Mouse (Mus musculus): ENCODE data around the gene Stk39. TPM values are rescaled to one million over a fixed set of nuclear protein-coding genes. Genes with fewer than 3 reads are reported as not detected.

Gene Stk39
- total RNA-seq, 2 experiments from 2014 or later, result 71.8 to 75.3 TPM

DNA sequence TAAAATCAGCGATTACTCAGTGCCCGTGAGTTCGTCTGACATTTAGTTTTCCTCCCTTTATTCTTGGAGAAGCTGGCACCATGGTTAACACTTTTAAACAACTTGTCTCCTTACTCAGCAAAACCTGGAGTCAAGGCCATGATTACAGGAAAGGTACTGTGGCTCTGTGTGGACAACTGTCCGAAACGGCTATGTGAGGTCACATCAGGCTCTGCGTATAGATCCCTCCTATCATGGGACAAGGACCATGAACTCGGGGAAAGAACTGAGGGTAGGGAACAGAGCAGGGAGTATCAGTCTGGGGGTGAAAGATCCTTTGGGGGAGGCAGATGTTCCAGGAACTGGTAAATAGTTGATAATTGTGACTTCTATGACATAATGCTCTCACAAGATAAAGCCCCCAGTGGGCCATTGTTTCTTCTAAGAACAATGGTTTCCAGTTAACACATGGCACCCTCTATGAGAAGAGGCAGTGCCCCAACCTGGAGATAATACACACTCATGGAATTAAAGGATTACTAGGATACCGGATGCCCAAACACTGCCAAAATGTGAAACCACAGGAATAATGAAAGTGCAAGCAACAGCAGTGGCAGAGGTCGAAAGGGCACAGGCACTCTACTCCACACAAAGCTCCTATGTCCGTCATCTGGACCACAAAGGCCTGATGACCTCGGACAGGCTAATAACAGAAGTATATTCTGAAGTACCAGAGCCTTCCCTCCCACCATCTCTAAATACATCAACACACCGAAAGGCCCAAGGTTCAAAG lies 64.7 kb downstream of the Stk39 start:
- H3K27ac ChIP-seq, result peak overlapping the region; percentile 62; the same call in 1 of the 2 replicates
- no peak overlapping the region for H3K4me3 ChIP-seq
- TF ChIP-seq CTCF (conservative IDR thresholded peaks at IDR 0.05), result no peak
- no peak for DNase-seq (ENCODE audit: low spot score in 2 of 2)

DNA sequence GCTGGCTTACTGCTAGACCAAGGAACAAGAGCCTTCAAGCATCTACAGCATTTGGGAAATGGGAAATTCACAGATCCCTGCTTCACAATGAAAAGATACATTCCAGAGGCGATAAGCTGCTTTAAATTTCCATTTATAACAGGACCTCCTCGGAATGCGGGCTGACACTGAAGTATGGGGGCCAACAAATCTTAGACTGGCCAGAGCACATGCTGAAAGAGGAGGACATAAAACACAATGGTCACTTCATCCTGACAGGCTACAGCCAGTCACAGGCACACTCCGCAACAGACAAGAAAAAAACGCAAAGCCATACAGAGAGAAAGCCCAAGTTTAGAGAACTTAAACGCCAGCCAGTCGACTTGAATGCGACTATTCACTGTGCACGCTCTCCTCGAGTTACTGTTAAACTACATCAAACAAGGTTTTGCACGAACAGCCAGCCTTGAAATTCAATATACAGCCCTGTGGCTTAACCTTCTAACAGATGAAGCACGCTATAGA lies 65.4 kb downstream of the Stk39 start:
- peak overlapping the region; percentile 62; the same call in 1 of the 2 replicates for H3K27ac ChIP-seq
- no peak overlapping the region for H3K4me3 ChIP-seq
- no peak for DNase-seq (ENCODE audit: low spot score in 2 of 2)
- TF ChIP-seq CTCF (conservative IDR thresholded peaks at IDR 0.05), result no peak

DNA sequence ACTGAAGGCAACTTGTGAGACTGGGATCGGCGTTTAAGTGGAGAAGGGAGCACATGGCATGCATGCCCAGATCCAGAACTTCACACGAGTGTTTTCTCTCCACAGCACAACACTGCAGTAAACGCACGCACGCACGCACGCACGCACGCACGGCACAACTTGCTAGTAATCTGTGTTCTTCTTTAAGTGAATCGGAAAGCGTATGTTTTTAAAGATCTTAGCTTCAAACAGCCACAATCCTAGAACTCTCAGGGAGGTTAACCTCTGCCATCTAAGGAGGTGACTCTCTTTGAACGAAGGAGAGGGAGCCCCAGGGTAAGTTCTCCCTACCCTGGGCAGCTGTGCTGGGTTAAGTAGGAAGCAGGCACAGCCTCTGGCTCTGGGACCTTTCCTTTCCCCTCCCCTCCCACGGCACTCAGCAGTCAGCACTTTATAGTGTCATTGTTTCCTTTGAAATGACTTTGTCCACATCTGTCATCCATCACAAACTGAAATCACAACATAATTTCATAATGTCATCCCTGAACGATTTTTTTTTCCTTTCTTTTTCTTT lies 66.8 kb downstream of the Stk39 start:
- H3K27ac ChIP-seq, result peak overlapping the region; percentile 36; the same call in 1 of the 2 replicates
- no peak overlapping the region for H3K4me3 ChIP-seq
- DNase-seq (ENCODE audit: low spot score in 2 of 2), result no peak
- TF ChIP-seq CTCF (conservative IDR thresholded peaks at IDR 0.05), result no peak

DNA sequence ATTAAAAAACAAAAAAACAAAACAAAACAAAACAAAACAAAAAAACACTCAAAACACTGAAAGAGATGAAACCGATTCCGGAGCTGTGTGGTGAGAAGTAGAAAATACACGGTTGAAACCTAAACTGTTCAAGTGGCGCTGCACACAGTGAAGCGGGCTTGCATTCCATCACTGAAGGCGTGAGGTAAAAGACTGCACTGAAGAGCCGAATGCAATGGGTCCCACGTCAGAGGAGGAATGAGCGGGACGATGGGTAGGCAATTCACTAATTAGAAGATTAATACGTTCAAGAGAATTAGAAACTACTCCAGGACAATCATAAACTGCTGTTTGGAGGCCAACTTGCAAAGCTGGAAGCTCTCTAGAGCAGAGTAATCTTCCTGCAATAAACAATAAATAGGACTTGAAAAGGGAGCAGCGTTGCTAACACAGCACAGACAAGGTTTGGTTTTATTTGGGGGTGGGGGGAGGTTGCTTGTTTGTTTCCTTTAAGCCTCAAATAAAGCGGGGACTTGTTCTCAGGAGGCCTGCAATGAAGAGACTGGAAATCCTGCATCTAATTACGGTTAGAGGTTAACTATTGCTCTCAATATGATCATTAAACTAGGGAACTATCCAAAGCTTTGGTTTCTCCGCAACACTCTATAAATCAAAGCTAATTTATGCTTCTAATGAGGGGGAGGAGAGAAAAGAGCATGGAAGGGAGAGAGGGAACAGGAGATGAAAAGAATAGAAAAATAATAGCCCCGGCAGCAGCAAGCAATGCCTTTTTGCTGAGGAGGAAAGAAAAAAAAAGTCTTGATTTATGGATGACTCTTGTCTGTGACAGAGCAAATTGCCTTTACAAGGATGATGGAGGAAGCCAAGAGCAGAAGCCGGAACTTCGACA lies 67.5 kb downstream of the Stk39 start:
- no peak for TF ChIP-seq CTCF (conservative IDR thresholded peaks at IDR 0.05)
- H3K27ac ChIP-seq, result peak overlapping the region; percentile 36; the same call in 1 of the 2 replicates
- peak overlapping the region; percentile 10; the same call in 1 of the 2 replicates for H3K4me3 ChIP-seq
- no peak for DNase-seq (ENCODE audit: low spot score in 2 of 2)

DNA sequence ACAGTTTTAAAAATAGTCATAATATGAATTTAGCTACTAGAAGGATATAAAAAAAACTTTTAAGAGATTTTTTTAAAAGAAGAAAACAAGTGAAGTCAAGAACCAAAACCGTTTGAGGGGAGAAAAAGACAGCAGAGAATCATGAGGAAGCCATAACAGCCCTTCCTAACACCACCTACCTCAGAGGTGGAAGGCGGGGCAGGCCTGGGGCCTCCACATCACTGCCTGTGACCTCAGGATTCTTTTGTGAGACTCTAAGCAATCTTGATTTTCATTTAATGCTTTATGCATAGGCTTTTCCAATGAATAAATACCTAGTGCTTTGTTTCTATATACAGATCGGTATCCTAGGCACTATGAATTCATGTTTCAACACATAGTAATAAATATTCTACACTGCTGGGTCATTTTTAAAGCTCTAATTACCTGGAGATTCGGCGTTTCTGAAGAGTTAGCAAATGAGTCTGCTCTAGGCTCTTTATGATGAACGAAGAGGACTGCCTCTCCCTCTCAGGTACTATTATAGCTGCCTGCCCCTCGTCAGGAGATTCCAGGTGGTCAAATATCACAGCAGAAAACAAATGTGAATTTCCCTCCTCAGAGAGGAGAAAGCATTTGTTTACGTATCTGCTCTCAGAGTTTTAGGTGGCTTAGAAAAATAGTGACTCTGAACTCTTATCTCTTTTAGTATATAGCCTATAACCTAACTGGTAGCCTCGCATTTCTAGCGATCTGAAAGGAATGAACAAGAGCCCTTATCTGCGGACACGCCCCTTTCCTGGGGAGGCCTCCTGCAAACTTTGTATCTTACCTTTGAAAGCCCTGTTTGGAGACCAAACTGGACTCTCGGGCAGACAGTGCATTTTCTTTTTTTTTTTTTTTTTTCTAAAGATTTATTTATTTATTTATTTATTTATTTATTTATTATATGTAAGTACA lies 78.2 kb downstream of the Stk39 start:
- DNase-seq (ENCODE audit: low spot score in 2 of 2), result no peak
- TF ChIP-seq CTCF (conservative IDR thresholded peaks at IDR 0.05), result no peak
- Histone ChIP-seq H3K27ac (no peak overlapping the region), H3K4me3 (no peak overlapping the region)

DNA sequence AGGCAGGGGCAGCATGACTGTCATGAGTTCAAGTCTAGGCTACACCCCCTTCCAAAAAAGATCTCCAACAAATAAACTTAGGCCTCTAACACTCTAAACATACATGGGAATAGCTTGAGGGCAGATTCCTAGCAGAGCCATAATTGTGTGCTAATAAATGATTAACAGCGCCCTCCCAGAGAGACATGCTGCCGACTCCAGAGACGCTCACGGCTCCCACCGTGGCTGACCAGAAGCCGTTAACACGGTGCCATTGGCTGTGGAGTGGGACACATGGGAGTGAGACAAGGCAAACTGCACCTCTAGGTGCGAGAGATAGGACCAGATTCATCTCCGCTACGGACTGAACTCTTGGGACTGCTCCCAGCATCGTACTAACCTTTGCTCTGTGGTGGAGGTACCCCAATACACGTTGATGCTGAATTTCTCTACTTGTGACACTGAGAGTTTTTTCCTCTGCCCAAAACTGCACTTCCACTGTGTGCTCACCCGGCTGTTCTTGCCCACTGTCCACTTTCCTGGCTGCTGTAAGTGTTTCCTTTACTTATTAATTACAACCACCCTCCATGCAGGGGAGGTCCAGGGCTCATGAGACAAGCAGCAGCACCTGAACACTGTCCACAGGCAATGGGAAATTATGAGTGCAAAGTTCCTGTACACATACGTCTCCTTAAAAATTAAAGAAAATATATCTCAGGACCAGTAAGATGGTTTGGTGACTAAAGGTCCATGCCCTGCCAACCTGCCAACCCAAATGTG lies 84.1 kb downstream of the Stk39 start:
- DNase-seq (ENCODE audit: low spot score in 2 of 2), result no peak
- Histone ChIP-seq H3K4me3 (no peak overlapping the region), H3K27ac (no peak overlapping the region)
- no peak for TF ChIP-seq CTCF (conservative IDR thresholded peaks at IDR 0.05)

DNA sequence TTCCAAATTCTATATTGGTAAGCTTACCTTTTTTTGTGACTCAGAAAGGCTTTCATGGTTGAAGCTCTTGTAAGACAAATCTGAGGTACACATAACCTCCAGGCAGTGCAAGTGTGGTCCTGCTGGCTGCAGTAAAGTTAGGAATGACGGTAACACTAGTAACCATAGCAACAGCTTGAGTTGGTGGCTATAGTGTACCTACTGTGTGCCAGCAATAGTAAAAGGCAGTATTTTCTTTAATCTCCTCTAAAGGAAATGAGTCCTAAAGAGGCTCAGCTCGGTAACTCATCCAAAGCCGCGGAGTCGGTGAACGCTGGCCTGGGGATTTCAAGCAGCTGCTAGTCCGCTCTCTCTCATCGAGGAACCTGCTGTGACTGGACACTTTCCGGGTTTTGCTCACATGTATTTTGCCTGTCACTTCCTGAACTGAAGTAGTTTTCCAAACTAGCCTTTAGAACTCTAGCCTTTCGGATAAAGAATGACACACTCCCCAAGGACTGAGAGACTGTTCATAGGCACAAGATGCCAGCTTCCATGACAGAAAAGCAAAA lies 85.7 kb downstream of the Stk39 start:
- Histone ChIP-seq H3K4me3 (no peak overlapping the region), H3K27ac (no peak overlapping the region)
- DNase-seq (ENCODE audit: low spot score in 2 of 2), result no peak
- TF ChIP-seq CTCF (conservative IDR thresholded peaks at IDR 0.05), result no peak

DNA sequence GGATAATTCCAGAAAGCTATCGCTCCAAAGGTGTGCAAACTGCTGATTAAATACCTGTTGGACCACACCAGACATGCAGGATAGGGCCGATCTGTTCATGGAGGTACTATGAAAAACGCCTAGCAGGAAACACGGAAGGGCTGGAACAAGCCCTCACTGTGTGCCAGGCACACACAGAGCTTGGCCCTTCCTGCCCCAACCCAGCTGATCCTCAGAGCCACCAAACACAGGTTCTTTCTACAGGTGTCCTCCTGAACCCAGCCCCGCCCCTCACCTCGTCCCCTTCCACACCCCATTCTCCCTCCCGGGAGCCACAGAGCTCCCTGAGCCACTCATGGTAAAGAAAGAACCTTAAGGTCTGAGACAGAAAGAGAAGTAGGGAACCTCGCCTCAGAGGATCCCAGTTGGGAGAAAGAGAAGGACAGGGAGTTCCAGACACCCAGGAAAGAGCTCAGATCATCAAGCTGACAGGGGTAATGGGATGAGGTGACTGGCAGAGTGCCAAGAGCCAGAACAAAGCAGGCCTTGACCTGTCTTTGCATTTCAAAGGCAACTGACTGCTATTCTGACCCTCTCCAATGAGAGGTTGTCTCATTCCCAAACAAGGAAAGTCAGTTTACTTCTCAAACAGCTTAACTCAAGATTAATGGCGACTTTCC lies 86.3 kb downstream of the Stk39 start:
- H3K4me3 ChIP-seq, result no peak overlapping the region
- no peak for DNase-seq (ENCODE audit: low spot score in 2 of 2)
- no peak overlapping the region for H3K27ac ChIP-seq
- TF ChIP-seq CTCF (conservative IDR thresholded peaks at IDR 0.05), result no peak

DNA sequence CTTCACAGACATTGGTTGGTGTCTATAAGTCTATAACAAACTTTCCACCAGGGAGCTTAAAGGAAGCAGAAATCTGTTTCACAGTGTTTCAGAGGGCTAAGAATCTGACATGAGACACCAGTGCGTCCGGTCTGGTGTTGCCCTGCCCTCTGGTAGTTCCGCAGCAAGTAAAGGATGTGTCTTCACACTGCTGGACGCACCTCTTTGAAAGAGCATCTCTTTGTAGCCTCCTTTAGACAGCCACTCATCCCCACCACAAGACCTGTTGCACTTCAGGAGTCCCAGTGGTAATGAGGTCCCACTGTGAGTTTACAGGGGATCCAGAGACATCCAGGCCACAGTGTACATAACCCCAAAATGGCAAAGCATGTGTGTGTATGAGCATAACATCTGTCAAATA lies 88.1 kb downstream of the Stk39 start:
- DNase-seq (ENCODE audit: low spot score in 2 of 2), result no peak
- TF ChIP-seq CTCF (conservative IDR thresholded peaks at IDR 0.05), result no peak

DNA sequence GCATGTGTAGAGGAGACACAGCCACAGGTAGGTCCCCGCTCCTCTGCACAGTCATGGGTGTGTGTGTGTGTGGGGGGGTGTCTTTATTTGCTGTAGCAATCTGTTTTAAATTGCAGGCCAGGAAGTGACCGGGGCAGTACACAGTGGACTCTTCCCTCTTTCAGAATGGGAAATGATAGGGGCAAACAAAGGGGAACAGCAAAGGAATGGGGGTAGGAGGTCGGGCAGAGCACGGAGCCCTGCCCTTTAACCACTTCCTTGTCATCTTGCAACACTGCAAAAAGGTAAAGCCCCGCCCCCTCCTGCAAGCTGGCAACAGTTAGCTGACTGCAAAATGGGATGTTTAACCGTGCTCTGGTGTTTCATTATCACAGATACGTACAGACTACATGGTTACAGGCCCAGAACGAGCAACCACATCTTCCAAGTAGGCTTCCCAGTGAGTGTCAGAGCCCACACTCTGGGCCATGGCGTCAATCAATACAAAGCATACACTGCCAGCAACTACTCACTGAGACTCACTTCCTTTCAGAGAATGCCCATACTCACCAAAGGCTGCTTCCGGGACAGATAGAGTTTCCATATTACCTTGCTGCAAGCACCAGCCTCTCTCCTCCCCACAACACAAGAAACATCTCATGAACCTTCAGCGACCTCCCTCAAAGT lies 89.5 kb downstream of the Stk39 start:
- TF ChIP-seq CTCF (conservative IDR thresholded peaks at IDR 0.05), result no peak
- no peak for DNase-seq (ENCODE audit: low spot score in 2 of 2)
- Histone ChIP-seq H3K4me3 (no peak overlapping the region), H3K27ac (no peak overlapping the region)

More for the DNA sequence above, 88.1 kb downstream of the Stk39 start:
- Histone ChIP-seq H3K4me3 (no peak overlapping the region), H3K27ac (no peak overlapping the region)
